In the genomic region with DNA sequence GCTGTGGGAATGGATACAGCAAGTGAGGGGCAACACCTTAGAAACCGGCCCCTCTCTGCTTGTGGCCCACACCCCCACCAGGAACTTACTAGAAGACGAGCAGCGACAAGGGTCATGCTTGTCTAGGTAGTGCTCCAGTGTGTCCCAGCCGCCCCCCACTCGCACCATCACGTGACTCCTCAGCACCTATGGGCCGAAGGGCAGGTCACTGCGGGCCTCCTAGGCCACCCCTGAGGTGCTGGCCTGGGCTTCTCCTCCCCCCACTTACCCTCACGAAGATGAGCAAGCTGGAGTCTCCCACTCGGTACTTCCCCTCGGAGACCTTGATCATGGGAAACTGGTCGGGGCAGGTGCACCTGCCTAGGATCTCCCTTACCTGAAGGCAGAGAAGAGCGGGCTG, we compare ENCODE assay signal across 9 mouse cellular contexts. TPM values are rescaled to one million over a fixed set of nuclear protein-coding genes. Genes with fewer than 3 reads are reported as not detected.
DNase-seq lines count a peak whose midpoint lies in the region; ATAC-seq and TF ChIP-seq lines count a peak whose summit lies in the region.
"Had no signal": no experiment of that assay in that cellular context is flagged by ENCODE, and none has a peak within 500 bp of the region (broad histone marks: within the 10 kb centered on the region; RNA-seq: fewer than 3 reads in every experiment).

No protein-coding gene starts in this region.

- peak; percentile 59 for DNase-seq in layer of hippocampus, adult 9-11 months
- DNase-seq in layer of hippocampus, adult 8-10 months (ENCODE audit: low spot score in 2 of 2), result no peak
- no peak for DNase-seq in forebrain, embryonic 10.5 days (ENCODE audit: extremely low spot score, low spot score)
- no peak for DNase-seq in ovary, postnatal 14 days (ENCODE audit: low spot score)
- no peak for DNase-seq in embryo, embryonic 10 days (ENCODE audit: low spot score)

- peak overlapping the region; percentile 74; the same call in 1 of the 2 replicates for H3K27ac ChIP-seq in forebrain, embryonic 10.5 days
- H3K27ac ChIP-seq in limb, embryonic 12.5 days, result no peak overlapping the region
- H3K27ac ChIP-seq in small intestine, adult 2 months (ENCODE audit: insufficient read depth, low read depth, low read length), result 0 out of 2 replicates have a peak overlapping the region, but pooled peaks have one; percentile 13

- peaks cover 77% of the 10 kb centered on the region for H3K27me3 ChIP-seq in forebrain, embryonic 10.5 days (ENCODE audit: poor library complexity, severe bottlenecking)
- peaks cover 75% of the 10 kb centered on the region for H3K27me3 ChIP-seq in limb, embryonic 12.5 days
- peaks cover 17% of the 10 kb centered on the region for H3K27me3 ChIP-seq in small intestine, adult 2 months (ENCODE audit: control insufficient read depth, insufficient read depth, low read length)

- H3K9me3 ChIP-seq in forebrain, embryonic 10.5 days, result no peaks in the 10 kb centered on the region
- H3K9me3 ChIP-seq in limb, embryonic 12.5 days, result no peaks in the 10 kb centered on the region

- peaks cover 77% of the 10 kb centered on the region for H3K4me1 ChIP-seq in forebrain, embryonic 10.5 days
- H3K4me1 ChIP-seq in limb, embryonic 12.5 days (replicated peaks), result peaks cover 66% of the 10 kb centered on the region
- H3K4me1 ChIP-seq in small intestine, adult 2 months (ENCODE audit: control insufficient read depth, insufficient read depth, insufficient read length, low read length), result peaks cover 40% of the 10 kb centered on the region

- H3K4me2 ChIP-seq in limb, embryonic 12.5 days, result peak overlapping the region; percentile 72

- peak overlapping the region; percentile 24; the same call in 1 of the 2 replicates for H3K9ac ChIP-seq in limb, embryonic 12.5 days (replicated peaks)

- WGBS in forebrain, embryonic 10.5 days, result 11% methylated on average over 13 of the region's 13 CpGs
- 11% methylated on average over 13 of the region's 13 CpGs for WGBS in limb, embryonic 12.5 days
- WGBS in small intestine, adult 2 months, result 9% methylated on average over 13 of the region's 13 CpGs

- peaks cover 13% of the 10 kb centered on the region for H3K36me3 ChIP-seq in forebrain, embryonic 10.5 days (replicated peaks)
- peaks cover 5% of the 10 kb centered on the region; the same call in 1 of the 2 replicates for H3K36me3 ChIP-seq in limb, embryonic 12.5 days
- peaks cover 6% of the 10 kb centered on the region; the same call in 1 of the 2 replicates for H3K36me3 ChIP-seq in small intestine, adult 2 months (ENCODE audit: control insufficient read depth, insufficient read depth, low read length)

- no peak for TF ChIP-seq POLR2A in small intestine, adult 2 months (IDR thresholded peaks at IDR 0.05; ENCODE audit: low read depth, low read length)

- TF ChIP-seq CTCF in small intestine, adult 2 months (IDR thresholded peaks at IDR 0.05; ENCODE audit: extremely low read depth, insufficient read length, insufficient replicate concordance, low read depth, low read length), result no peak

- ATAC-seq in limb, embryonic 12.5 days (ENCODE audit: insufficient number of reproducible peaks, insufficient read depth, low FRiP score, low TSS enrichment, low read depth), result no peak
- no peak for ATAC-seq in frontal cortex, adult (ENCODE audit: low TSS enrichment)

- H3K4me3 ChIP-seq in forebrain, embryonic 10.5 days, result peak overlapping the region; percentile 54
- H3K4me3 ChIP-seq in limb, embryonic 12.5 days (replicated peaks), result peak overlapping the region; percentile 40
- H3K4me3 ChIP-seq in small intestine, adult 2 months (ENCODE audit: low read depth, low read length), result peak overlapping the region; percentile 65

RNA-seq across cellular contexts. Expression of gene Gas2l1, which starts 2.8 kb away (rescaled TPM):
- total RNA-seq in layer of hippocampus, adult 8-10 months (2022), result 10 to 100 TPM; 81.4 to 91.4 (median 86.0) TPM
- 20.0 and 20.9 TPM in 2 replicates for polyA plus RNA-seq in forebrain, embryonic 10.5 days (2016; fragmentation: Nextera tagmentation; extraction: Ambion mirVana)
- 40.5 and 44.9 TPM in 2 replicates for polyA plus RNA-seq in limb, embryonic 12.5 days (2016; fragmentation: Nextera tagmentation; extraction: Ambion mirVana)
- 46.7 and 123 TPM in 2 replicates for polyA plus RNA-seq in small intestine, adult 2 months (2012; rRNA removed)

RNA-seq across cellular contexts. Expression of gene Rasl10a, which starts 4.4 kb away (rescaled TPM):
- total RNA-seq in layer of hippocampus, adult 8-10 months (2022), result 10 to 100 TPM; 48.3 to 100.0 (median 69.5) TPM
- polyA plus RNA-seq in forebrain, embryonic 10.5 days (2016; fragmentation: Nextera tagmentation; extraction: Ambion mirVana), result 0.60 and 0.77 TPM in 2 replicates
- 2.8 and 3.2 TPM in 2 replicates for polyA plus RNA-seq in limb, embryonic 12.5 days (2016; fragmentation: Nextera tagmentation; extraction: Ambion mirVana)
- polyA plus RNA-seq in small intestine, adult 2 months (2012; rRNA removed), result 0.53 and 1.2 TPM in 2 replicates
- polyA plus RNA-seq: activated CD4-positive, CD25-positive, alpha-beta regulatory T cell, adult 4 months had no signal

RNA-seq across cellular contexts. Expression of gene Rhbdd3, which starts 36.4 kb away (rescaled TPM):
- total RNA-seq in layer of hippocampus, adult 8-10 months (2022), result 10 to 100 TPM; 22.1 to 26.4 (median 24.2) TPM
- polyA plus RNA-seq in forebrain, embryonic 10.5 days (2016; fragmentation: Nextera tagmentation; extraction: Ambion mirVana), result 29.7 and 31.6 TPM in 2 replicates
- 23.2 and 24.8 TPM in 2 replicates for polyA plus RNA-seq in limb, embryonic 12.5 days (2016; fragmentation: Nextera tagmentation; extraction: Ambion mirVana)
- 16.2 and 22.1 TPM in 2 replicates for polyA plus RNA-seq in small intestine, adult 2 months (2012; rRNA removed)

RNA-seq across cellular contexts. Expression of gene Ewsr1, which starts 36.7 kb away (rescaled TPM):
- 100 to 1,000 TPM; 333 to 412 (median 383) TPM for total RNA-seq in layer of hippocampus, adult 8-10 months (2022)
- 896 and 966 TPM in 2 replicates for polyA plus RNA-seq in forebrain, embryonic 10.5 days (2016; fragmentation: Nextera tagmentation; extraction: Ambion mirVana)
- 1,006 and 1,007 TPM in 2 replicates for polyA plus RNA-seq in limb, embryonic 12.5 days (2016; fragmentation: Nextera tagmentation; extraction: Ambion mirVana)
- 305 and 396 TPM in 2 replicates for polyA plus RNA-seq in small intestine, adult 2 months (2012; rRNA removed)
